Mouse (Mus musculus) yolk sac, embryonic 10.5 days (tissue): ENCODE data around the gene Impdh1.

Experiments used
- DNase-seq: peaks from one replicate; pipeline ENCODE4 v3.0.0-alpha.2; 2017; ENCODE audit warnings: low spot score

Impdh1 gene

GRCm38 (mm10) chr6:29213436-29213835, 2.7 kb downstream of the Impdh1 start:
- DNase-seq, result no peak

DNA sequence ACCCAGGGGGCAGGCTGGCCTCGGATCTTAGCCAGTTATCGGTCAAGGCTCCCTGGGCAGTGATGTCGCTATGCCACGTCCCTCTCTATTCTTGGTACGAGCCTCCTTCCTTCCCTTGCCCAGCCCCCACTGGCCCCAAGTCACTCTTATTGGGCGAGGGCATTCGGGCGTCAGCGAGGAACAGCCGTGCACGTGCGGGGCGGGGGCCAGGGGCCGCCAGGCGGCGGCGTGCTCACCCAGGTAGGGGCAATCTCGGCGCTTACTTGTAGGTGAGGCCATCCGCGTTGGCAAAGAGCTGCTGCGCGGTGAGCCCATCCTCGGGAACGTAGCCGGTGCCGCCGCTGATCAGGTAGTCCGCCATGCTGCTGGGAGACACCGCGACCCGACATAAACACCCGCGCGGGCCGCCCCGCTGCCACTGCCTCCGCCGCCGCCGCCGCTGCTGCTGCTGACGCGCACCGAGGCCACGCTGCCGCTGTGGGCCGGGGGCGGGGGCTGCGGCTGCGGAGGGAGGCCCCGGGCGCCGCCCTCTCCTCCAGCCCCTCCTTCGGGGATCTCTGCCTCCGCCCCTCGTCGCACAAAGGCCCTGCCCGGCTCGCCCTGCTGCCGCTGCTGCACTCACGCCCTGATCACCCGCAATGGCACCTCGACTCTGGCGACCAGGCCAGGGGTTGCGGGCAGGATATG, 4.2 kb downstream of the Impdh1 start:
- DNase-seq, result peak; percentile 78

DNA sequence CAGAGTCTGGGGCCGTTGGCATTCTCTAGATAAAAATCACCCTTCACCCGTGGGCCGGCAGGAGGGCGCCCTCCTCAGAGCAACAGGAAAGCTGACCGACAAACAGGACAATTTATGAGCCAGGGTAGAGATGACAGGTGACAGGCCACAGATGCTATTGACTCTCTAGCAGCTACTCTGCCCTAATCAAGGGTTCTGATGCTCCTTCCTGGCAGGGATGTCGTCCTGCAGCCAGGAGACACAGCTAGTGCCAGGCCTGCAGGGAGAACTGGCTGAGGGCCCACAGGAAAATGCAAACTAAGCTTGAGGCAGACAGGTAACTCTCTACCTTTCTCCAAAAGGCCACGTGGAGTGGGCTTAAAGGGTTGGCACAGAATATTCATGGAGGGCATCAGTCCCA, 5.0 kb downstream of the Impdh1 start:
- DNase-seq, result no peak

GRCm38 (mm10) chr6:29210231-29210936, 5.8 kb downstream of the Impdh1 start:
- DNase-seq, result no peak

GRCm38 (mm10) chr6:29208178-29208577, 8.0 kb downstream of the Impdh1 start:
- no peak for DNase-seq

DNA sequence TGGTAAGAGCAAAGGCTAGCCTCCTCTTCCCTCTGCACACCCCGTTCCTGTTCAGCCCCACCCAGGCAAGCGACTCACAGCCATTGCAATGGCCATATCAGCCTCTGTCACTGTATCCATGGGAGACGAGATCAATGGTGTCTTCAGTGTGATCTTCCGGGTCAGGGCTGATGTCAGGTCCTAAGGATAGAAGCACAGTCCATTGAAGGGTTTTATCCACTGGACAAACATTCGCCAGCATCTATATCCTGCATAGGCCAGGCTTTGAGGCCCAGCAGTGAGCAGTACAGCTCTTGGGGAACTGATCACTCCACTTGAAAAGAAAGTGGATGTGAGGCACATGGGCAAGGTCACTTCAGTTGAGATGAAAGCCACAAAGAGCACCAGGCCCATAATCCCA, 9.1 kb downstream of the Impdh1 start:
- no peak for DNase-seq

DNA sequence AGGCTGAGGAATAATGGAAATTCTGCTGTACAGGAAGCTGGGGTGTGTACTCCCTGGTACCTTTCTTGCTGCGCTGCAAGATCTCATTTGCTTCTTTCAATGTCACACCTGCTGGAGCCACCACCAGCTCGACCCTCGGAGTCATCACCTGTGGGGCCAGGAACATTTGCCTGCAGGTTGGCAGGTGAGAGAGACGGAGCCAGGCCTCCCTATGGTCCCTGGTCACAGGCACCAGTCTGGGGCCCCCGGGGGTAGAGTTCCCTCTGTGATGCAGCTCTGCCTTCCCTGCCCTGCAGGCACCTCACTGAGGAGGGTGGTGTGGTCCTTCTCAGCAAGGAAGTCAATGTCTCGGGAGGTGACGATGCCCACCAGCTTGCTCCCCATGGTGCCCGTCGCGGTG, 10.2 kb downstream of the Impdh1 start:
- DNase-seq, result no peak

DNA sequence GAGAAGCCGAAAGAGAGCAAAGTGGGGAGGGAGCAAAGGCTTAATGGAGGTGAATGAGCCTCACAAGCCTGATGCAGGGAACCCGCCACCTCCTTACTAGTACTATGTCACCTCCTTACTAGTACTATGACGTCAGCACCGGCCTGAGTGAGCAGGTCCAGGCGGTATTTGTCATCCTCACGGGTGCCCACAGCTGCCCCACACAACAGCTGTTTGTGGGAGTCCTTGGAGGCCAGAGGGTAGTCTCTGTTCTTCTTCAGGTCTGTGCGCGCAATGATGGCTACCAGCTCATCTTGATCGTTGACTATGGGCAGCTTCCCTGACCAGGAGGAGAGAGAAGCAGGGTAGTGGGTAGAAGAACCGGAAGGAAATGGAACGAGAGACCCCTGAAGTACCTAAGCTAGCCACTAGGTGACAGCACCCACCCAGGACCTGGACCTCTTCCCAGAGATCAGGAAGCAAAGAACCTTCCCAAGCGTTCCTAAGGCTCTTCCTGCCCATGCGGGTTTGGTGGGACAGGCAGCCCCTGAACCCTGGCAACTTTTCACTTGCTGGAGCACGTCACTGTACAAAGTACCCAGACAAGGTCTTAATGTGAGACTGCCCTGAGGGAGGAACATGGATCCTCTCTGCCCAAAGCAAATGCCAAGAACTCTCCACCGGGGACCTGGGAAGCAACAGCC, 11.1 kb downstream of the Impdh1 start:
- DNase-seq, result peak; percentile 34

DNA sequence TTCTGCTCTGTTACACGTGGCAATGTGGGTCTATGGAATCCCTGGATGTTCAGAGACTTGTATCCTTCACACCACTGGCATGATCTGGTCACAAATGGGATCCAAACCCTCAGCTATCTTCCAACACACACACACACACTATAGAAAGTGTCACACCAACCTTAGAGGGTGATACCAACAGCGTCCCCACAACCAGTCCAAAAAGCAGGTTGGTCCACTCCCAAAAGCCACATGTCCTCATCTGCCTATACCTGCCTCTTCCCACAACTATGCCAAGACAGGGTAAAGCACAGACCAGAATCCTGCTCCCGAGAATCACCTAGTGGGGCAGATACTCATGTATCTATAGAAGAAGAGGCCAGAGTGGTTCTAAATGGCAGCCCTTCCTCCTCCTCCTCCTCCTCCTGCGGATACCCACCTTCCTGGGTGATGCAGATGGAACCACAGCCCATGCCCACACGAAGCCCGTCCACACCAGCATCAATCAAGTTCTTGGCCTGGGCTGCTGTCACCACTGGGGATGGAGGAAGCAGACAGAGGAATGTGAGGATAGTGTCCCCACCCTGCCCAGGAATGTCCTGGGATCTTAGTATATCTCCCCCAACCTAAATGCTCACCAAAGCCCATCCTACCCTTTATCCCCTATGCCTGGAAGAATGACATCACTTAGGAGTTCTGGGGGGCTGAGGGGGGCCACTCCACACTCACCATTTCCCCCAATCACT, 12.1 kb downstream of the Impdh1 start:
- DNase-seq, result no peak

DNA sequence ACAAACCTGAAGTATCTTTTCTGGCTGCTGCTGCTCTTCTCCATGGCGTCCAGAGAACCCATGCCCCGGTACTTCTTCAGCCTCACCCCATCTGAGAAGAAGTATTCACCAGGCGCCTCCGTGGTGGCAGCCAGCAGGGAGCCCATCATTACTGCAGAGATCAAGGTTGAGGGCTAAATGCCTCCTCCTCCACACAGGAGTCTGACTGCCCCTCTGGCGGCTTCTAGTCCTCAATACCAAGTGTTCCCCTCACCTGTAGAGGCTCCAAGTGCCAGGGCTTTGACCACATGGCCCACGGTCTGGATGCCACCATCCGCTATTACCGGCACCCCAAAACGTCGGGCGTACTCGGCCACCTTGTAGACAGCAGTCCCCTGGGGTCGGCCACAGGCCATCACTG, 13.1 kb downstream of the Impdh1 start:
- no peak for DNase-seq

DNA sequence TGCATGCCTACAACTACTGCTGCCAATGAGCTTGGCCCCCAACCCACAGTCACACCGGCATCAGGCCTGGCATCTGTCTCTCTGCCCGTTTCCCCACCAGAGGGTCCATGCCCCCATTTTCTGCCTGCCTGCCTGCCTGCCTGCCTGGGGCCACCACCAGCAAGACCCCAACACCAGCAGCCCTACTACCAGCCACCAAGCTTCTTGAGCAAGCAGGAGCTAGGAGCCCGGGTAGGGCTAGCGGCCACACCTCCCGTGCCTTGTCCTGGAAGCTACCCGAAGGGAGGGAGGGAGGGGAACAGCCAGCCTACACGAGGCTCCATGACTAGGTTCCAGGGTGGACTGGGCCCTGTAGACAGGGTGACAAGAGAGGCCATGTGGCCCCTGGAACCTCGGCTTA, 14.2 kb downstream of the Impdh1 start:
- DNase-seq, result no peak

DNA sequence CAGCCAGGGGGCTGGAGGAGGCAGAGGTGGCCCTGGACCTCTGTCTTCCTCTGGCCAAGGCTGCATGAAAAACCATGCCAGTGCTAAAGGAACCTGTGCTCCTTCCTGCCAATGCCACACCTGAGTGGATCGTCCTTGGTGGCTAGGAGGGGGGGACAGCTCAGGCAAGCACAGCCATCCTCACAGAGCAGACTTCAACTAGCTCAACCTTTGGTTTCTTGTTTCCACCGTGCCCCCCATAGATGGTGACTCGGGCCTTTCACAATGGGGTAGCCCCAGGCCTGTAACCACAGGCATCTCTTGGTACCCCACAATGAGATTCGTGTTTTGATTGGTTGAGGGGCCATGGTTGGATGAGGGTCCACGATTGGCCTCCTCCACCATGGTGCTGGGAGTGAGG, 14.8 kb downstream of the Impdh1 start:
- no peak for DNase-seq

DNA sequence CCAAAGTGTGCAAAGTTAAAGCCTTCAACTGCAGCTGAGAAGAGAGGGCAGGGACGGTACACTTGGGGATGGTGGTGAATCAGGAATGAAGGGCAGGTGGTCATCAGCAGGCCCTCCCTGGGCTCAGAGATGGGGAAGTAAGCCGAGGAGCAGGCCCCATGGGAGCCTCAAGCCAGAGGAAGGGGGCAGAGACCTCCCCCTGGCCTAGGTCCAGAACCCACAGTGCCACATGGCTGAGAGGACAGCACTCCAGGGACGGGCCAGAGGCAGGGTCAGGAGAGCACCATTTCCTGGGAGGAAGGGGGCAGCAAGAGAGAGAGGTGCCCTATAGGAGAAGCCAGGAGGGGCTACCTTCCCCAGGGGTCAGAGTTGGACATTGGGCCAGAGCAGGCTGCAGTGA, 15.7 kb downstream of the Impdh1 start:
- DNase-seq, result no peak

GRCm38 (mm10) chr6:29199223-29199855, 16.8 kb downstream of the Impdh1 start:
- DNase-seq, result no peak

DNA sequence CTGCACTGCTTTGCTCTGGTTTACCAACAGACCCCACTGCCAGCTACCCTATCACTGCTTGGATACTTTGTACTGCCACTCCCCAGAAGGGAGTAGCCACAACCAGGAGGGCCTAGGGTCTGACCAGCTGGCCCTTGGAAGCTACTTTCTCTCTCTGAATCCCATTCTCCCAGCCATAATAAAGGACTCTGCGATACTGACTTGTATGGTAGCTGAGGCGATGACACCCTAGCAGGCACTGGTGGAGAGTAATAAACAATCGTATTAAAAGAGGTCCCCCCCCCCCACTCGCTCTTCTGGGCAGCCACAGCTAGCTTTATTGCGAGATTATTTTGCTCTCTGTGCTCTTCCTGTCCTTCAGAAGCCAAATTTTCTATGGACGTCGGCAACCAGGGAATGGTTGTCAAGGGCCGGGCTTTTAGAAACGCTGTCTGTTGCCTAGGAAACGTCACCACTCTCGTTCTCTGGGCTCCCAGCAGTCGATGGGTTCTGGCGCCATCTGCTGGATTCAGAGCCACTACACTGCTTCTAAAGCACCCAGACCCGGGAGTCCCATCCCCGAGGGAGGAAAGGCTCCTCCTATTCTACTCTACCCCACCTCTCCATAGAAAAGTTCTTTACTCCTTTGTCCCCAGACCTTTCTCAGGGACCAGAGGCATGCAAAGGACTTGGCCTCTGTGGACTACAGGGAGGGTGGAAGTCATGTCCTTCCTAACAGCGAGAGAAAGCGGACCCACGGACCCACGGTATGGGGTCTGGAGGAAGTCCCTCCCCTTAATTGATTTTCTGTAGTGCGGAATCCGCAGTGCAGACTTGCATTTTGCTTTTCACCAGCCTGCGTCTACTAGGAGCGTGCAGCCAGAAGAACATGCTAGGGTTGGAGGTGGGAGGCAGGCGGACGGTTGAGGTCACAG, 17.6 kb downstream of the Impdh1 start:
- peak; percentile 73 for DNase-seq

DNA sequence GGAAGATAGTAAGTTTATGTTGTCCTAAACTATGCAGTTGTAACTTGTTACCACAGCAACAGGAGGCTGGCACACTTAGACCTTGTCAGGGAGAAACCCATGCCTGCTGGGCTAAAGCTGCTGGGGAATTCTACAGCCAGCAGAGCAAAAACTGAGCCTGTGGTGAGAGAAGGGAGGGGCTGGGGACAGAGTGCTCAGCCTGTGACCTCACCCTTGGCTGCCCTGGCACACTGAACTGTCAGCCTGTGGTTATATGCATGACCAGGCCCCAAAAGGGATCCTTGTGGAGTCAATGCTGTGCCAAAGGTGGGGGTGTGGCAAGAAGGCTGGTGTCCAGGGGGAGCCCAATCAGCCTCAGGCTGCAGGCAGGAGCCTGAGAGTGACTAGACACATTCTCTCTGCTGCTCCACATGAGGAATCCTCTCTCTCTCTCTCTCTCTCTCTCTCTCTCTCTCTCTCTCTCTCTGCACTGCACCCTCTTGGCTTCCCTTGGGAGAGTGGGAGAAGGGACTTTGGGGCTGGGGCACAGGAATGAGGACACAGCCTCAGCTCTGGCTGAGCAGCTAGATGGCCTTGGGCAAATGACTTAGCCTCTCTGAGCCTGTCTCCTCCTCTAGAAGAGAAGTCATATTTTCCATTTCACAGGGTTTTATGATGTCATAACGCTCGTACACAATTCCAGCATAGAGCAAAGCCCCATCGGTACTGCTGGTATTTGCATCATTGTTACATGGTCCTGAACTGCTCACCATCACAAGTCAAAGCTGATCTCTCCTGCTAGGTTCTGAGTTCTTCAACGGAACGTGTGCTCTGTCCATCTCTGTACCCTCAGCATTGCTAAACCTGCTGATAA, 20.1 kb downstream of the Impdh1 start:
- no peak for DNase-seq

- no peak for DNase-seq
Observed at GRCm38 (mm10) chr6:29195146-29195545, 21.0 kb downstream of the Impdh1 start.

DNA sequence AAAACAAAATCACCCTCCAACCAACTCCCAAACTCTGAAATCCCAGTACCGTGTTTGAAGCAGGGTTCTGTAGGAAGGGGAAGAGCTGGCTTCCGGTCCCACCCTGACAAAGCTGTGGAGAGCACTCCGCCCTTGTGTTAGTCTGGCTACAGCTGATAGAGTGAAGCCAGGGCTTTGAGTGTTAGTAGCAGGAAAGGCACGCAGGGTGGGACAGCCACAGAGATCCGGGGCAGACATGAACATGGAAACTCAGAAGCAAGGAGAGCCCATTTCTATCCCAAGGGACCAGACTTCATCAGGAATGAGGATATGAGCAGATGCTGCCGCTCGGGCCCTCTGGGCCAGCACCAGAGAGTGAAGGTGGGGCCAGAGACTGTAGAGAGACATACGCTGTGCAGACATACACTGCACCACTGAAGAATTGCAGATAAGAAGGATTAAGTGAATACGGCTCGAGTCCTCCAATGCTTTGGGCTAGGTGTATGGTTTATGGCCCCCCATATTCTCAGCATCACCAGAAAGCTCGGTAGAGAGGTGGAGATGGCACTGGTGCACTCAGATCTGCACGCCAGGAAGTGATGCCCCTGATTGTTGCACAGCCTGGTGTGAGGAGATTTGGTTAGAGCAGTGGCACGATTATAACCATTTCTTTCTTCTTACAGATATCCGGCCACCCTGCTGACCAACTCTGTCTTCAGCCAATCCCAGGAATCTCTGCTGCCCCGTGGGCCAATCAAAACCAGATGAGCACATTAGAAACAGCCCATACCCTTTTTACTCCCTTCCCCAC, 22.0 kb downstream of the Impdh1 start:
- no peak for DNase-seq

- no peak for DNase-seq
Observed at GRCm38 (mm10) chr6:29187936-29188335, 28.2 kb downstream of the Impdh1 start.
